8 mouse cellular contexts compared by ENCODE assay signal in genomic region chr17:33630171-33630895, GRCm38 (mm10). TPM values are rescaled to one million over a fixed set of nuclear protein-coding genes. Genes with fewer than 3 reads are reported as not detected.
DNase-seq lines count a peak whose midpoint lies in the region; ATAC-seq lines count a peak whose summit lies in the region.

No protein-coding gene starts in this region.

- 0 out of 2 replicates have a peak overlapping the region, but pooled peaks have one; percentile 23 for H3K9ac ChIP-seq in heart, embryonic 14.5 days (ENCODE audit: low read length)
- no peak overlapping the region for H3K9ac ChIP-seq in intestine, embryonic 14.5 days (ENCODE audit: low read length)
- no peak overlapping the region for H3K9ac ChIP-seq in midbrain, embryonic 16.5 days (ENCODE audit: low read depth, low read length)

- peaks cover 24% of the 10 kb centered on the region for H3K36me3 ChIP-seq in heart, embryonic 14.5 days (ENCODE audit: control insufficient read depth, insufficient read depth, low read length)
- H3K36me3 ChIP-seq in embryonic facial prominence, embryonic 10.5 days (replicated peaks), result peaks cover 41% of the 10 kb centered on the region
- peaks cover 17% of the 10 kb centered on the region for H3K36me3 ChIP-seq in intestine, embryonic 14.5 days (ENCODE audit: control insufficient read depth, insufficient read depth, low read length)
- H3K36me3 ChIP-seq in midbrain, embryonic 16.5 days (ENCODE audit: control insufficient read depth, insufficient read depth, low read length), result peaks cover 3% of the 10 kb centered on the region

- peaks cover 11 to 15% of the 10 kb centered on the region in 2 experiments for H3K4me1 ChIP-seq in heart, embryonic 14.5 days (ENCODE audit: control insufficient read depth in 2 of 2, insufficient read depth in 2 of 2, low read length in 2 of 2)
- H3K4me1 ChIP-seq in embryonic facial prominence, embryonic 10.5 days, result peaks cover 24% of the 10 kb centered on the region
- H3K4me1 ChIP-seq in intestine, embryonic 14.5 days (replicated peaks; ENCODE audit: control insufficient read depth, insufficient read depth, low read length), result peaks cover 12% of the 10 kb centered on the region
- peaks cover 19% of the 10 kb centered on the region for H3K4me1 ChIP-seq in midbrain, embryonic 16.5 days (ENCODE audit: control insufficient read depth, insufficient read depth, low read length)

- ATAC-seq in heart, embryonic 14.5 days (ENCODE audit: insufficient number of reproducible peaks, insufficient read depth, low FRiP score, low read depth), result no peak
- no peak for ATAC-seq in intestine, embryonic 14.5 days (replicated peaks; ENCODE audit: low FRiP score, low TSS enrichment, low read depth)
- no peak for ATAC-seq in midbrain, embryonic 16.5 days
- no peak for ATAC-seq in frontal cortex, adult (ENCODE audit: low TSS enrichment)

- no peak overlapping the region for H3K27ac ChIP-seq in heart, embryonic 14.5 days (replicated peaks in 1 of 2; ENCODE audit: control insufficient read depth in 1 of 2, insufficient read depth in 1 of 2, low read depth in 2 of 2, low read length in 2 of 2)
- H3K27ac ChIP-seq in embryonic facial prominence, embryonic 10.5 days (replicated peaks), result no peak overlapping the region
- no peak overlapping the region for H3K27ac ChIP-seq in intestine, embryonic 14.5 days (ENCODE audit: low read depth)
- H3K27ac ChIP-seq in midbrain, embryonic 16.5 days (ENCODE audit: low read length), result no peak overlapping the region

- WGBS in heart, embryonic 14.5 days, result 79% methylated on average over 13 of the region's 13 CpGs
- WGBS in embryonic facial prominence, embryonic 10.5 days, result 87% methylated on average over 13 of the region's 13 CpGs
- 80% methylated on average over 13 of the region's 13 CpGs for WGBS in intestine, embryonic 14.5 days
- WGBS in midbrain, embryonic 16.5 days, result 82% methylated on average over 13 of the region's 13 CpGs

- no peak for DNase-seq in heart, postnatal 36 days
- DNase-seq in embryonic facial prominence, embryonic 10.5 days (ENCODE audit: low spot score), result peak; percentile 11
- no peak for DNase-seq in intestine, embryonic 14.5 days (ENCODE audit: low spot score)
- DNase-seq in yolk sac, embryonic 10.5 days (ENCODE audit: low spot score), result no peak
- no peak for DNase-seq in B cell, adult 2 months

- peak overlapping the region in 1 of 2 experiments; percentile 70; a peak in 1 of 4 replicates for H3K4me3 ChIP-seq in heart, embryonic 14.5 days (ENCODE audit: control insufficient read depth in 1 of 2, insufficient read depth in 1 of 2, low read depth in 1 of 2, low read length in 2 of 2)
- H3K4me3 ChIP-seq in embryonic facial prominence, embryonic 10.5 days, result peak overlapping the region; percentile 79
- H3K4me3 ChIP-seq in intestine, embryonic 14.5 days (ENCODE audit: low read depth, low read length), result no peak overlapping the region
- H3K4me3 ChIP-seq in midbrain, embryonic 16.5 days (ENCODE audit: low read depth, low read length), result no peak overlapping the region

- H3K9me3 ChIP-seq in heart, embryonic 14.5 days (ENCODE audit: control insufficient read depth, low read length), result no peaks in the 10 kb centered on the region
- no peaks in the 10 kb centered on the region for H3K9me3 ChIP-seq in embryonic facial prominence, embryonic 10.5 days
- H3K9me3 ChIP-seq in intestine, embryonic 14.5 days (ENCODE audit: control insufficient read depth, low read length), result no peaks in the 10 kb centered on the region
- no peaks in the 10 kb centered on the region for H3K9me3 ChIP-seq in midbrain, embryonic 16.5 days (replicated peaks; ENCODE audit: control insufficient read depth, low read length, poor library complexity, severe bottlenecking)

- H3K27me3 ChIP-seq in heart, embryonic 14.5 days (ENCODE audit: control insufficient read depth, insufficient read depth, low read length), result no peaks in the 10 kb centered on the region
- H3K27me3 ChIP-seq in embryonic facial prominence, embryonic 10.5 days (replicated peaks; ENCODE audit: low read depth, poor library complexity, severe bottlenecking), result no peaks in the 10 kb centered on the region
- H3K27me3 ChIP-seq in intestine, embryonic 14.5 days (replicated peaks; ENCODE audit: control insufficient read depth, insufficient read depth, low read length), result no peaks in the 10 kb centered on the region
- H3K27me3 ChIP-seq in midbrain, embryonic 16.5 days (ENCODE audit: control insufficient read depth, insufficient read depth, low read depth, low read length), result no peaks in the 10 kb centered on the region

- H3K4me2 ChIP-seq in heart, embryonic 14.5 days (ENCODE audit: low read length), result peak overlapping the region; percentile 82
- H3K4me2 ChIP-seq in intestine, embryonic 14.5 days (ENCODE audit: low read length), result peak overlapping the region; percentile 83; the same call in 1 of the 2 replicates
- H3K4me2 ChIP-seq in midbrain, embryonic 16.5 days (ENCODE audit: low read length), result peak overlapping the region; percentile 89

- intact Hi-C loops in heart, postnatal 36 days (cut with DNase I), result no loop called here

RNA-seq across cellular contexts. Expression of gene Zfp414, which starts 1.4 kb away (rescaled TPM):
- 48.4 and 51.5 TPM in 2 replicates for polyA plus RNA-seq in heart, embryonic 14.5 days (2014; fragmentation: Nextera tagmentation; extraction: Ambion mirVana)
- total RNA-seq in heart, postnatal 36 days (2021), result 10 to 100 TPM in 1 of 2 experiments, 1 to 10 TPM in 1; 9.8 to 10.6 TPM
- 53.4 and 58.1 TPM in 2 replicates for polyA plus RNA-seq in embryonic facial prominence, embryonic 10.5 days (2016; fragmentation: Nextera tagmentation; extraction: Ambion mirVana)
- polyA plus RNA-seq in intestine, embryonic 14.5 days (2014; fragmentation: Nextera tagmentation; extraction: Ambion mirVana), result 72.6 and 81.8 TPM in 2 replicates
- 68.1 and 75.1 TPM in 2 replicates for polyA plus RNA-seq in midbrain, embryonic 16.5 days (2015; fragmentation: Nextera tagmentation; extraction: Ambion mirVana)

RNA-seq across cellular contexts. Expression of gene Pram1, which starts 7.5 kb away (rescaled TPM):
- polyA plus RNA-seq in heart, embryonic 14.5 days (2014; fragmentation: Nextera tagmentation; extraction: Ambion mirVana), result 0.49 and 0.69 TPM in 2 replicates
- under 1 TPM in 1 of 2 experiments, not detected in 1; 0.22 TPM for total RNA-seq in heart, postnatal 36 days (2021)
- 0.55 and 0.65 TPM in 2 replicates for polyA plus RNA-seq in embryonic facial prominence, embryonic 10.5 days (2016; fragmentation: Nextera tagmentation; extraction: Ambion mirVana)
- polyA plus RNA-seq in intestine, embryonic 14.5 days (2014; fragmentation: Nextera tagmentation; extraction: Ambion mirVana), result 0.39 and 0.97 TPM in 2 replicates
- polyA plus RNA-seq in midbrain, embryonic 16.5 days (2015; fragmentation: Nextera tagmentation; extraction: Ambion mirVana), result 0.40 TPM in 1 of 2 replicates, not detected in the other

RNA-seq across cellular contexts. Expression of gene Hnrnpm, which starts 56.3 kb away (rescaled TPM):
- polyA plus RNA-seq in heart, embryonic 14.5 days (2014; fragmentation: Nextera tagmentation; extraction: Ambion mirVana), result 185 and 197 TPM in 2 replicates
- 10 to 100 TPM; 82.5 to 83.7 TPM for total RNA-seq in heart, postnatal 36 days (2021)
- 567 and 569 TPM in 2 replicates for polyA plus RNA-seq in embryonic facial prominence, embryonic 10.5 days (2016; fragmentation: Nextera tagmentation; extraction: Ambion mirVana)
- polyA plus RNA-seq in intestine, embryonic 14.5 days (2014; fragmentation: Nextera tagmentation; extraction: Ambion mirVana), result 309 and 366 TPM in 2 replicates
- 190 and 198 TPM in 2 replicates for polyA plus RNA-seq in midbrain, embryonic 16.5 days (2015; fragmentation: Nextera tagmentation; extraction: Ambion mirVana)
